Mouse (Mus musculus) frontal cortex, postnatal 25 days (tissue): ENCODE measurements around the gene Svbp.
A peak's percentile ranks its signal among the peaks of the same experiment; 100 is the strongest.

ENCODE experiments used
- DNase-seq, 2 experiments: peaks; one replicate each; pipeline ENCODE4 v3.0.0; 2022; ENCODE audit warnings: low spot score in 2 of 2

Svbp gene

DNA sequence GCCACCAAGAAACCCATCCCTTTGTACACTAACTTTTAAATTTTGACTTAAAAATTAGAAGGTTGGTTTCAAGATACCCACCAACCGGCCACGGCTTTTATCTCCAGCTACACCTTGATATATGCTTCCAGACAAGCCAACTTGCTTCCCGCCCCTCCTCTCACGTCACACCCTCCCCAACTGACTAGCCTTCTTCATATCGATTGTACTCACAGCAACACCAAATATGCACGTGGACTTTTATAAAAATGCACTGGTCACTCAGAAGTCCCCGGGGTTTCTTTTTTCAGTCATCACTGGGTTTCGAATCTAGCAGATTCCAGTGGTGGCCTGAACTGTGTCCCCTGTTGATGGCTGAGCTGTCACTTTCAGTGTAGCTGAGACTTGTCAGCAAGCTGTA lies 4.5 kb upstream of the Svbp start:
- DNase-seq = no peak

DNA sequence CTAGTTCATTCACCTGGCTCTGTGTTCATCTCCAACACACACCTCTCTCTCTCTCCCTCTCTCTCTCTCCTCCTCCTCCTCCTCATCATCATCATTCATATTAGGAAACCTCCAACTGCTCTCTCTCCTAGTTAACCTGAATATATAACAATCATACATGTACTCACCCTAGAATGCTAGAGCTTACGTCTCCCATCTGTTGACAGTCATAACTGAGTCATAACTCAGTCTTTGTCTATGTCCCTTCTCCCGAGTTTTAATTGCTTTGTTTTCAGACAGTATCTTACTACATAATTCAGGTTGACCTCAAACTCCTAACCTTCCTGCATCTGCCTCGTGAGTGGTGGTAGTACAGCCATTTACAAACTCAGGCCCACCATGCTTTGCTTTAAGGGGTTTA lies 3.8 kb upstream of the Svbp start:
- DNase-seq = no peak

DNA sequence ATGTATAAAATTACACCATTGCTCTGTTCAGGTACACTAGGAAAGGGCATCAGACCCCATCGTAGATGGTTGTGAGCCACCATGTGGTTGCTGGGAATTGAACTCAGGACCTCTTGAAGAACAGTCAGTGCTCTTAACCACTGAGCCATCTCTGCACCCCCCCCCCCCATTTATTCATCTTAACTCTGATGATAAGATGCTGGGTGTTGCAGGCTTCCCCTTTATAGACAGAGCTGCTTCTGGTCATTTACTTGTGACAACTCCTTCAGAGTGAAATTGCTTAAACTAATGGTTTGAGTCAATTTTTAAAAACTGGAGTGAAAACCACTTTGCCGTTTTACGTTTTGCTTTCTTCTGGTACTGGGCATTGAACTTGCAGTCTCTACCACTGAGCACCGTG lies 2.3 kb upstream of the Svbp start:
- no peak for DNase-seq

DNA sequence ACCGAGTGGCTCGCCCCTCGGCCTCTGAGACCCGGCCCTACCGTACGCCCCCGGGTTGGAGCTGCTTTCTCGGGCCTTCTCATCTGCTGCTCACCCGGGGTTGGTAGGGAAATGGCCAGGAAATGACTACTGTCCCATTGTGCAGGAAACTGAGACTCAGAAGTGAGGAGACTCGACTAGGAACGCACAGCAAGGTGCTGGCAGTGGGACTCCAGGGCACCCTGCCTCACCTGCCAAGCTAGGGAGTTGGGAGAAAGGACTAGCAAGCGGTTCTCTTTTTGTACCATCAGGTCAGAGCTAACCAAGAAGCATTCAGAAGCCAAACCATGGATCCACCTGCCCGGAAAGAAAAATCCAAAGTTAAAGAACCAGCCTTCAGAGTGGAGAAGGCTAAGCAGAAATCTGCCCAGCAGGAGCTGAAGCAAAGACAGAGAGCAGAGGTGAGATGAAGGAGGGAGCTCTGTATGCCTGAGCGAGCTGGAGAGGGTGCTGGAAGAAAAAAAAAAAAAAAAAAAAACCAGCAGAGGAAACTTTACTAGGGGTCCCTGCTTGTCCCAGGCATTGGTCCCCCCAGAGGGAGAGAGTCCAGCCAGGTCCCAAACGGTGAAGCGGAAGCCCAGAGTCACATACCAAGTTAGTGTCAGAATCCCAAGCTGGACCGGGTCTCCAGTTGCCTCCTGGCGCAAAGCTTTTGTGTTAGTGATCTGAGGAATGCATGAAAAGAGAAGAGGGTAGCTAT lies 645 bp downstream of the Svbp start:
- DNase-seq = no peak

DNA sequence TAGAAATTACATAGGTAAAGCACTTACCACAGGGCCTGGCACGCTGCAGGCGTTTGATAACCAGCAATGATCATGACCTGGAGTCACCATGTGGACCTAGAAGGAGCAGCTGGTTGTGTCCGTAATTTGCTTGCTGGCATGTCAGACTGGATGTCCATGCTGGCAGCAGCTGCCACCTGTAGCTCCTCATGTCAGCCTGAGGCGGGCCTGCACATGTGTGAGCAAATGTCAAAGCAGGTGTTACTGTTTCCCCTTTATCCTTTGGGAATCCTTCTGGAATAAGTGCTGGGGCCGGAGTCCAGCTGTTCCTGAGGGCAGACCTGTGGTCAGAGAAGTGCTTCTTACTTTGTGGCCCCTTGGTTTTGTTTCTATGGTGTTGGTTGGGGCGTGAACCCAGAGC lies 3.0 kb downstream of the Svbp start:
- no peak for DNase-seq

DNA sequence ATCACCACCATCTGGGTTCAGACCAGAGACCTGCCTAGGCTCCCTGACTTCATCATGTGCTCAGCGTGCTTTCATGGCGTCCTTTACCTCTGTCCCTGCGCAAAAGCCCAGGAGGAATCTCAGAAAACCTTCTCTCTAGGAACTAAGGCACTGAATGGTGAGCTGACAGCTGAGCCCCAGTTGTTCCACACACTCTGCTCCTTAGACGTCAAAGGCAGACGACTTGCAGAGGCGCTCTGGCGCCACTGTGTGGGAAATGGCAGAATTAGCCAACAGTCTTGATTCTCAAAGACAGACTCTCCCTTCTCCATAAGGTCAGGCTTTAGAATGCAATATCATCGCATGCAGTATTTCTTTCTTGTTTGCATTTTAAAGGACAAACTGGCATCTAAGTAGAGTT lies 9.6 kb downstream of the Svbp start:
- DNase-seq = peak; percentile 34 to 50

DNA sequence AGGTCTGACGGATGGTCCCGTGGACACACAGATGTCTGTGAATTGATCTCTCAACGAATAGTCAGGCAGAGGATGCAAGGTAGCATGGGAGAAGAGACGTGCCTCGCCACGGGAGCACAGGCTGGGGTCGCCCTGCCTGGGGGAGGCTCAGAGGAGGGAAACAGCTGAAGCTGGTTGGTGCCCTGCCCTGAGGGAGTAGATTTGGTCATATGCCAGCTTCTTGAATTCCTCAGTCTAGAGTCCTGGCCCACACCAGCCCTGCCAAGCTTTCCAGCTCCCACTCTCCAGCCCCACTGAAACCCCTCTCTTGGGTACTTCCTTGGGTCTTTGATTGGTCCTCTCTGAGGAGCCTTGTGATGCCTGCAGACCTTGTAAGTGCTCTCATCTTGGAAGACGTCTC lies 21.6 kb downstream of the Svbp start:
- DNase-seq = no peak

DNA sequence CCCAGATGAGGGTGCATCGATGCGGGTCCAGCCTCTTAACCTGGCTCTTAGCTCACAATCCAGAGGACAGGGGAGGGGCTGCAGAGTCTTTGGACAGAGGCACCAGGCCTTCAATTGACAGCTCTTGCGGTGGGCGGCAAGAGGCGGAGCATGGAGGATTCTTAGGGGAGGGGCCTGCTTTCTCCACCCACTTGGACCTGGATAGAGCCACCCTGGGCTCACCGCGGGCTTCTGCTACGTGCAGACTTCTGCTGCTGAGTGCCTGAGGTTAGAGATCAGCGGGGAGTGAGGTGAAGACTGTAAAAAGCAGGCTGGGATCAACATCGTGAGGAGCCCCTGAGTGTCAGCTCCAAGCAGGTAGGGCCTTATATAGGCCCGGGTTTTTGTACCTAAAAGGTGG lies 23.1 kb downstream of the Svbp start, which contains the start of gene Tmem269:
Tmem269 (minus strand) TSS at position 49 of the 400 bp plus-strand sequence.
- no peak for DNase-seq

DNA sequence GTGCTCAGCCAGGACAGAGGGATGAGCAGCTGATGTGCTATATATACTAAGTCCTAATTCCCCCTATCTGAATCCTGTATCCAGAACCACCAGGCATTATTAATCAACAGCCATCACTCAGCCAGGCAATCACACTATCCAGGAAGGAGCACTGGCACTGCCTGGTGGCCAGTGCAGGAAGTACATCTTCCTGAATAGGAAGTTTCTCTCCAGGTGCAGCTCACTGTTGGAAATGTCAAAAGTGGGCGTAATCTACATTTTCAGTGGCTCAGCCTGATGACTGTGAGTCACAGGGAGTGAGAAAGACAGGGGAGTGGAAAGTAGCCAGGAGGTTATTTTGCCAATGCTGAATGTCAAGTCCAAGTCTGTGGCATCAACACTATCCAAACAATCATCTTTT lies 28.6 kb downstream of the Svbp start:
- no peak for DNase-seq

DNA sequence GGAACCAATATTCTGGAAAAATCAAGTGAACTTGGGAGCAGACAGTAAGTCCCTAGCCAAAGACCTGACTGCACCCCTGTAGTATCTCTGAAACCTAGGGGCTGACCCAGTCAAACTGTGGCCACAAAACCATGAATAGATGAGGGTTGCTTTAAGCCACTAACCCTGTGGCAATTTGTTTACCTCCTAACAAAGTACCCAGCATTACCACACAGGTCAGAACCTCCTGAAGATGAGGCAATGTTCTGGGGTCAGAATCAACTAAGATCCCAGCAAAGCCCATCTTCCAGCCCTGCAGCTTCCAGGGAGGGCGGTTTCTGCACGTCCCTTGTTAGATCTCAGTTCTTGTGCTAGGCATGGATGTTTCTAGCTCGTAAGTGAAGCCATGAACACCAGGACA lies 29.4 kb downstream of the Svbp start:
- DNase-seq = no peak

DNA sequence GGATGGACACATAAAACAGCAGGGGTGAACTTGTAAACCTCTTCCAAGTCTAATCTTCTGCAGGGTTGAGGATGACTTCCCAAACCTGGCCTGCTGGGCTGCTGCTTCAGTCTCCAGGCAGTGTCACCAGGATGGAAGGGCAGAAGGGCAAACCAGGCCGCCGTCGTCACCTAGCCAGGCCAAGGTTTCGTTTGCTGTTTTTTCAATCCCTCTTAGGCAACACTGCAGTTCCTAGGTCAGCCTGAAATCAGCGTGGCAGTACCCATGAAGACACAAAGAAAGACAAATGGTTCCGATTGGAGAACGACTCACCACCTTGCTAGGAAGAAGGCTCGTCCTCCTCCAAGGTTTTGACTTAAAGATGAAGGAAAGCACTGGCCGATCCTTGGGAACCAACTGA lies 30.6 kb downstream of the Svbp start:
- DNase-seq = no peak

DNA sequence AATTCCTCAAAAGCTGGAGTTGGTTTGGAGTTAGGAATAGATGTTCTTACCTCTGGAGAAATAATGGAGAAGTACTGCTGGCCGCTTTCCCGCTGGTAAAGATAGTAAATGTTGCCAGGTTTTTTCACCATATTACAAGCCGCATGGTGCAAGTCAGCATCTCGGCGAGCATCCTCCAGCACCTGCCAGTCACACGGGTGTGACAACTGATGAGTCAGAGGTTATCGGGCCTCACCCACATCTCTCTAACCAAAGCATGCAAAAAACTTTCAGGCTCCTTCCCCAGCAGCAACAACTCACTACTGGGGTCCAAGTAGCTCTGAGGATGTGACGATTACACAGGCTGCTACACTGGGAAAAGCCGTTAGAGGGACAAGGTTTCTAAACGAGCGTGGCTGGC lies 31.6 kb downstream of the Svbp start:
- DNase-seq = no peak

DNA sequence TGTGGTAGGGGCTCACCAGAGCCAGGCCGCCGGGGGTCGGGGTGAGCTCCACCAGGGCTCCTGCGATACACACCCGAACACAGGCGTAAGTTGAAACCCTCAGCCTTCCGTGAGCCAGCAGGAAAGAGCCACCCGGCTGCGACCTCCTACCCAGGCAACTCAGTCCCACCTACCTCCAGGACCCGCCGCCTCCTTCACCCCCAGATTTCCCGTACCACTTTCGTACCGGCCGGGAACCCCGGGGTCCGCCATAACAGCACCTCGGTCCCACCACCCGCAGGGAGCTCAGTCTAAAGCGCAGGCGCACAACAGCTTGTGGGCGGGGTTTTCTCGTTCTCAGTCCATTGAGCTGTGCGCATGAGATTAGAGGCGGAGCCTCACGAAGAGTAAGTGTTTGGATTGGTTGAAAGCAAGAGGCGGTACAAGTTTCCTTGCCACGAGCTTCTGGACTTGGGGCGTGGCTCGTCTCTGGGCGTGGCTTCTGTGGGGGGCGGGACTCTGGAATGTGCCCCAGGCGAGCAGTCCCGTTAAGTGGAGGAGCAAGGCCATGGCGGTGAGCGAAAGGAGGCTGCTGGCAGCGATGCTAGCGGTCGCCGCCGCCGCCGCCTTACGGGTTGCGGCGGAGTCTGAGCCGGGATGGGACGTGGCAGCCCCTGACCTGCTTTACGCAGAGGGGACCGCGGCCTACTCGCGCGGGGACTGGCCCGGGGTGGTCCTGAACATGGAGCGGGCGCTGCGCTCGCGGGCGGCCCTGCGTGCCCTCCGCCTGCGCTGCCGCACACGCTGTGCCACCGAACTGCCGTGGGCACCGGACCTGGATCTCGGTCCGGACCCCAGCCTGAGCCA lies 37.5 kb downstream of the Svbp start, which contains the start of the genes AU022252 and P3h1:
AU022252 (minus strand) TSS at position 303 of the 846 bp plus-strand sequence.
P3h1 (plus strand) TSS at position 506 of the 846 bp plus-strand sequence.
- DNase-seq = peak; percentile 97 to 98

DNA sequence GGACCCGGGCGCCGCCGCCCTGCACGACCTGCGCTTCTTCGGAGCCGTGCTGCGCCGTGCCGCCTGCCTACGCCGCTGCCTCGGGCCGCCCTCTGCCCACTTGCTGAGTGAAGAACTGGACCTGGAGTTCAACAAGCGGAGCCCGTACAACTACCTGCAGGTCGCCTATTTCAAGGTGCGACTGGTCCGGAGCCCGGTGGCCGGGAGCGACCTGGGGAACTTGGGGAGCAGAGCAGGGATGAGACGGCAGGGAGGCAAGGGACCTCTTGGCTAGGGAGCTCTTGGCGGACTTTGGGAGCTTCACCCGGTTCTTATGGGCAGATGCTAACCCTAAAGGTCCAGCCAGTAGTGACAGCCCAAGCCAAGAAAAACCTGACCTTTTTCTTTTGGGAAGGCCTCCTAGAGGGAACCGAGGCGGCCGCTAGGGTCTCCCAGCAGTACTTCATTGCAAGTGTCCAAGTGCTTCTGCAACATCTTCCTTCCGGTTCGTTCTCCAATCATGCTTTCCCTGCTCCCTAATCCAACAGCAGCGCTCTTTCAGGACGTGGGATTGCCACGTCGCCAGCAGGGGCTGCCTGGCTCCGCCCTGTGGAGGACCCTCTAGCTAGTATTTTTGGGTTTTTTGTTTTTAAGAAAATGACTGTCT lies 38.3 kb downstream of the Svbp start:
- DNase-seq = peak in 1 of 2 experiments; percentile 47

DNA sequence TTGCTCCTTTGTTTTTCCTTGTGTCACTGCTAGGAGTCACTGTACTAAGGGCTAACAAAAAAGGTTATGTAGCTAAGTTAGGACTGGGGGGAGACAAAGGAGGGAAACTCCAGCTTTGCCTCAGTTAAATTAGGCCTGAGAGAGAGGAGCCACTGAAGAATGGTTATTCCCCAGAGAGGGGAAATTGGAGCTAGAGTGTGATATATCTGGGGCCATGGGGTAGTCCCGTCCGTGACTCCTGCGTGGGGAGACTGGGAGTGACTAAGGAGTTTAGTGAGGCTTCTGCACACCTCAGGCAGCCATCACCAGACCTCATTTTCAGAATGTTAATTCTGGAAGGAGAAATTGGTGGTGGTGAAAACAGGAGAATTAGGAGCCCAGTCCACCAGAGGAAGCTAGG lies 39.2 kb downstream of the Svbp start:
- DNase-seq = no peak

DNA sequence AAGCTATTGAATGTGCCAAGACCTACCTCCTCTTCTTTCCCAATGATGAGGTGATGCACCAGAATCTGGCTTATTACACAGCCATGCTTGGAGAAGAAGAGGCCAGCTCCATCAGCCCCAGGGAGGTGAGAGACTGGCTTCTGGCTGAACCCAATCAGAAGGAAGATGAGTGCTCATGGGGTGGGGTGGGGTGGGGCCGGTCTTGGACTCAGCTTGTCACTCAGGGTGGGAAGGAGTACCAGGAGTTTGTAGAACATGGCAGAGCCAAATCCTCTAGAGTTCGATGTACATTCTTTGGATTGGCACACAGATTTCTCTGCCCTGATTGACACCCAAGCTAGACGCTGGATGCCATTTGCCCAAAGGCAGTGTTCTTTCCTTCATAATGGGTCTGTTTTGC lies 43.6 kb downstream of the Svbp start:
- DNase-seq = no peak

DNA sequence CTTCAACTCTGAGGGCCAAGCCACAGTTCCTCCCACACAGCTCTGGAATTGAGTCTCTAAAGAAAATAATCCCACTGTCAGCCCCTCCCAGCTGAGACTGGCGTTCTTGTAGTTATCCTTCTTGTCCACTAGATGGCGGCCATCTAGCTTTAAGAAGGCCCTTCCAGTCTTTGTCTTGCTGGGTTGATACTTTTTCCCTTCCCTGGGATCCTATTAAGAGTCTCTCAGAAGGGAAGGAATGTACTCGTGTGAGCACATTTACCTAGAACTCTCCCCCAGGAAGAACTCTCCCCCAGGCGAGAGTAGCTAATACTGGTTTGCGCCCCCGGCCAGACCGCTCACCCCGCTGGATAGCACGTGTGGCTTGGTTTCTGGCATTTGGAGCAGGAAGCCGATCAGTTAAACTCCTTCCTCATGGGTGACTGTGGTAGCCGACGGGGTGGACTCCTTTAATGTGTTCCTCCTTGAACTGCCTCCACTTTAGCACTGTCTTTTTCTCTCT lies 44.1 kb downstream of the Svbp start:
- DNase-seq = no peak

DNA sequence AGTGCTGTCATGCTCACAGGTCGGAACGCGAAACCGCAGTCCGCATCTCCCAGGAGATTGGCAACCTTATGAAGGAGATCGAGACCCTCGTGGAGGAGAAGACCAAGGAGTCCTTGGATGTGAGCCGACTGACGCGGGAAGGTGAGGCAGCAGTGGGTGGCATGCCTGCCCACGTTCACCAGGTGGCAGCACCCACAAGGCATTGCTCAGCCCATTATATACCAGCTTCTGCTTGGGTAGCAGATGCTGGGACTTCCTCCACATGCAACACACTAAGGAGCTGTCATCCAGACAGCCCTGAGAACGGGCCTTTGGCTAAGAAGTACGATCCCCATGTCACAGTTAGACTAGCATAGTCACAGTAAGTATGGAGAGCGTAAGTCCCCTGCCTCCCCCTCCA lies 46.6 kb downstream of the Svbp start:
- DNase-seq = no peak

DNA sequence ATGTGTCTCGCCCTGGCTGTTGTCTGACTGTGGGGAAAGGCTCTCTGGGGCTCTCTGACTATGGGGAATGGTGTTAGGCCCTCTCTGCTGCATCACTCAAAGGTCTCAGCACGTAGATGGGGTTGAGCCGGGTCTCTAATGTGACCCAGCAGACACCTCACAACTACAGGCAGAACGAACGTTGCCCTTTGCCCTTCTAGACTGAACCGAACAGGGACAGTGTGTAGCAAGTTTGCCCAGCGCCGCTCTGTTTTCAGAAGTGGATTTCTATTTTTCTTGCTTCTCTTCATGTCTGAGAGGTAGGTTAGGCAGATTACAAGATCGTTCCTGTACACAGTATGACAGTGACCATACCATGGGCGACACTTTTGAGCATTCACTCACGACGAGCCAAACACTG lies 47.5 kb downstream of the Svbp start:
- no peak for DNase-seq

DNA sequence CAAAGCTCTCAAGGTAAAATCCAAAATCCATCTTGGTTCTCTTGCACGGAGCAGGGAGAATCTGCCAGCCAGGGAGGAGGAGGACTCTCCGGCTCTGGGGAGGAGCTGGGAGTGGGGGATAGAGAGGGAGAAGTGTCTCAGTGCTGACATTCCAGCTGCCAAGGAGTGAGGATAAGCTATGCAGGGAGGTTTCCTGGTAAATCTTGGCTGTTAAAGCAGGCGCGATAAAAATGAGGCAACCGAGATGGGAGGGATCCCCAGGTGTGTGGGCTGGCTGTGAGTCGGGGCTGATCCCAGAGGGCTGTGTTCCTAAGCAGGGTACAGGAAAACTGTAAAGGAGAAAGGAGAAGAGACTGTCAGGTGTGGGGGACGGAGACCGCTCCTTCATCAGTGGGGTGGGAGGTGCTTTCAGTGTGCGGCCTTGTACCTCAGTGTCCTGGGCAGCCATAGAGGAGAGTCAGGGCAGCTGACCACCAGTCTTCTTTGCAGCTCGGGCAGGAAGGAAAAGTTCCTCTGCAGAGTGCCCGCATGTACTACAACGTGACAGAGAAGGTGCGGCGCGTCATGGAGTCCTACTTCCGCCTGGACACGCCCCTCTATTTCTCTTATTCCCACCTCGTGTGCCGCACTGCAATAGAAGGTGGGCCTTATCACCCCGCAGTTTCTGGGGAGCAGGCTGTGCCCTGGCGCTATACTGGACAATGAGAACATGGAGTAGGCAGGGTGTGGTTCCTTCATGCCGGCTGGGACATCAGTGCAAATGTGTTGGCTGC lies 49.5 kb downstream of the Svbp start:
- DNase-seq = peak in 1 of 2 experiments; percentile 54

DNA sequence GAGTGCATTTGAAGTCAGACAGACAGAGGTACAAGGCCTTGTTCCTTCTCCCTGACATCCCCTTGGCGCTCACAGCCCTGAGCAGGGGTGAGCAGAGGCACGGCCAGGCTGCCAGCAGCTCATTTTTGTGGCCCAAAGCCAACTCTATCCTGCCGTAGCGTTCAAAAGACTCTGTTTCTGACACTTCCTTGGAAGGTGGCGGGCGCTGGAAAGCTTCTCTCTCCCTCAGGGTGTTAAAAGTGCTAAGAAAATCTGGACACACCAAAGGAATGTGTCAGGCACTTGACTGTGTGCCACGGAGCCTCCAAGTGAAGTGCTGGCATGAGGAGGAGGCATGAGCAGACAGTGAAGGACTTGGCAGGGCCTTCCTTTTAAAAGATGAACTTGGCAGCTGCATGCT lies 50.5 kb downstream of the Svbp start:
- peak in 1 of 2 experiments; percentile 51 for DNase-seq

DNA sequence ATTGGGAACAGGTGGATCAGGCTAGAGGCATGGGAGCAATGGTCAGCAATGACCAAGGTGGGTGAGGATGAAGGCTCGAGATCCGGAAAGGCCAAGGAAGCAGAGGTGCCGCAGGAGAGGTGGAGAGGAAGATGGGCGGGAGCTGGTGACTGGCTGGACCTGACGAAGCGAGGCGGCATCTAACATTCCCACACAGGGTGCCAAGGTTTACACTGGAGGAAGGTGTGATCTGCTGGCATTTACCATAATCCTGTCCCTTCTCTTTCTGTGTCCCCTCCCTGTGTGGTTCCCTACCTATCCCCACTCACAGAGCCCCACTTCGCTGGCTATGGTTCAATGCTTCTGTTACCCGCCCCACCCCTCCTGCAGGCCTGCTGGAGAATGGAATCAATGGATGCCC lies 50.9 kb downstream of the Svbp start:
- DNase-seq = no peak
